In the genomic region with DNA sequence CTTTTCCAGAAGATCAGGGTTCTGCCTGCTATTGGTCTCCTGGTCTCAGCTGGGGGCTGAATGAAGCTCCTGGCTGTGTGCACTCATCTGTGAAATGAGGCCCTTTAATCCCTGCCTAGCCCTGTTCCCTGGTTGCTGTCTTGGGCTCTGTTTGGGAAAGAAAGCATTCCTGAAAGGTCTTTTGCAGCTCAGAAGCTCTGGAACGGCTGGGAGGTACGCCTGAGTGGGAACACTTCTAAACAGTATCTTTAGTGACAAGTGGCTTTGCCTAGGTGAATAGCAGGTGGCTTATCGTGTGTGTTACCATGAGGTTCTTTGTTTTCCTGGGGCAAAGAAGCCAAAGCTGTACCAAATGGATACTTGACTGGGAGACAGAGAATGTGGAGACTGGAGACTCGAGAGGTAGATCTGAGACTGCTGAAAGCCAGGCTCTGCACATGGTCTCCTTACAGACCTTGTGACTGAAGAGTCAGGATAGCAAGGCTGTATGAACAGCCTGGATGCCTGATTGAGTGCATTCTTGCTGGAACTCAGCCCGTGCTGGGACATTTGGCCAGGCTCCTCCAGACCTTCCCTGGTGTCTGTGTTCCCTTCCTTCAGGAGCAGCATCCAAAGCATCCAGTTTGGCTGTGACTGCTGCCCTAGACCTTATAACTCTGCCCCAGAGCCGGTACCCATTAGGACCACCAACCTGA, we compare ENCODE assay signal across 8 mouse cellular contexts. TPM values are rescaled to one million over a fixed set of nuclear protein-coding genes. Genes with fewer than 3 reads are reported as not detected.
A peak's percentile ranks its signal among the peaks of the same experiment; 100 is the strongest.
DNase-seq lines count a peak whose midpoint lies in the region; ATAC-seq and TF ChIP-seq lines count a peak whose summit lies in the region.

No protein-coding gene starts in this region.

- peak overlapping the region; percentile 29; the same call in 1 of the 2 replicates for H3K27ac ChIP-seq in spleen, adult 2 months (ENCODE audit: insufficient read depth, low read length)
- peak overlapping the region; percentile 82 for H3K27ac ChIP-seq in forebrain, embryonic 12.5 days

- H3K36me3 ChIP-seq in spleen, adult 2 months (ENCODE audit: control insufficient read depth, insufficient read depth, low read length): no peaks in the 10 kb centered on the region
- H3K36me3 ChIP-seq in forebrain, embryonic 12.5 days (replicated peaks): peaks cover 4% of the 10 kb centered on the region

- TF ChIP-seq CTCF in spleen, adult 2 months (IDR thresholded peaks at IDR 0.05; ENCODE audit: extremely low read depth, insufficient read depth, insufficient read length, insufficient replicate concordance): no peak

- no peak for TF ChIP-seq POLR2A in spleen, adult 2 months (IDR thresholded peaks at IDR 0.05; ENCODE audit: low read depth, low read length)

- intact Hi-C loops in gastrocnemius, postnatal 36 days (cut with DNase I): no loop called here

- H3K4me2 ChIP-seq in forebrain, embryonic 12.5 days: peak overlapping the region; percentile 19

- ATAC-seq in forebrain, embryonic 12.5 days (ENCODE audit: low FRiP score): peak; percentile 52; the same call in 1 of the 2 replicates

- H3K9ac ChIP-seq in forebrain, embryonic 12.5 days: 0 out of 2 replicates have a peak overlapping the region, but pooled peaks have one; percentile 5

- no peaks in the 10 kb centered on the region for H3K9me3 ChIP-seq in forebrain, embryonic 12.5 days

- H3K4me3 ChIP-seq in spleen, adult 2 months (ENCODE audit: extremely low read depth, insufficient read depth, insufficient read length): no peak overlapping the region
- no peak overlapping the region for H3K4me3 ChIP-seq in forebrain, embryonic 12.5 days (replicated peaks)

- 69% methylated on average over 6 of the region's 6 CpGs for WGBS in spleen, adult 2 months
- WGBS in forebrain, embryonic 12.5 days: 14% methylated on average over 6 of the region's 6 CpGs

- peaks cover 23% of the 10 kb centered on the region for H3K4me1 ChIP-seq in spleen, adult 2 months (ENCODE audit: control insufficient read depth, insufficient read depth, insufficient read length)
- H3K4me1 ChIP-seq in forebrain, embryonic 12.5 days: peaks cover 60% of the 10 kb centered on the region

- H3K27me3 ChIP-seq in spleen, adult 2 months (ENCODE audit: control insufficient read depth, insufficient read depth, low read length): no peaks in the 10 kb centered on the region
- H3K27me3 ChIP-seq in forebrain, embryonic 12.5 days: no peaks in the 10 kb centered on the region

- DNase-seq in spleen, adult 2 months (ENCODE audit: low read depth in 1 of 2, low spot score in 2 of 2): no peak
- no peak for DNase-seq in spleen, postnatal 10 days (ENCODE audit: low spot score in 2 of 2)
- peak; percentile 33 to 51 for DNase-seq in kidney, postnatal 4 days
- peak; percentile 79 for DNase-seq in retina, embryonic 14.5 days (ENCODE audit: low spot score)
- DNase-seq in layer of hippocampus, adult 9-11 months: no peak
- DNase-seq in ovary, postnatal 14 days (ENCODE audit: low spot score): no peak
- DNase-seq in gastrocnemius, postnatal 36 days: no peak

RNA-seq across cellular contexts. Expression of a gene that starts 6.3 kb away (rescaled TPM):
- 17.6 and 22.2 TPM in 2 replicates for polyA plus RNA-seq in spleen, adult 2 months (2012; rRNA removed)
- polyA plus RNA-seq in forebrain, embryonic 12.5 days (2016; fragmentation: Nextera tagmentation; extraction: Ambion mirVana): 24.8 and 25.6 TPM in 2 replicates
- 1 to 10 TPM; 3.3 to 3.4 TPM for total RNA-seq in gastrocnemius, postnatal 36 days (2021)

Comparison
In these comparisons a context has a peak if more than half of its experiments do, and no peak if none do; other contexts are left out.
1. DNase-seq: peak in kidney, postnatal 4 days (2 of 2) and retina, embryonic 14.5 days (single experiment); none in spleen, adult 2 months (0 of 2), spleen, postnatal 10 days (0 of 2), layer of hippocampus, adult 9-11 months (single experiment), ovary, postnatal 14 days (single experiment) and gastrocnemius, postnatal 36 days (0 of 2).